Mouse (Mus musculus): ENCODE measurements around the gene Aph1c. TPM values are rescaled to one million over a fixed set of nuclear protein-coding genes. Genes with fewer than 3 reads are reported as not detected.
"Not testable (repeated sequence)": the region's sequence is repeated elsewhere in the genome, so short reads cannot be mapped to it uniquely, and the experiment has no call there.

Gene Aph1c
- polyA plus RNA-seq, 1 experiment from 2014 or later, result 5.3 TPM

DNA sequence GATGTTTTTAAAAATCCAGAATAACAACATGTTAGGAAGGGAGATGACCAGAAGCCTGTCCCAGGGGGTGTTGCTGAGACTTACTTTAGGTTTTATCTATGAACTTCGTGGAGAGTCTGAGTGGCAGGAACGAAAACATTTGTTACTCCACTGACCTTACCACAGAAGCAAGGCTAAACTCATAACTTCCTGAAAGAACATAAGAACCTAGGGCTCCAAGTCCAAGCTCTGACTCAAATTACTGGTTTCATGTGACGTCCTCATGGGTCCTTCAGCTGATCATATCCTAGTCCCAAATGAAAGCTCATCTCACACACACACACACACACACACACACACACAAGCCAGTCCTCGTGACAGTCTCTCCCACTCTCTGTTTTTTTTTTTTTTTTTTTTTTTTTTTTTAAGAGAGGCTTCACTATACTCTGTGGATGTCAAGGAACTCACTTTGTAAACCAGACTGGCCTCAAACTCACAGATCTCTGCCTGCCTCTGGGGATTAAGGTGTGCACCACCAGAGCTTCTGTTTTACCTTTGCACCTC, 2.1 kb downstream of the Aph1c start:
- Histone ChIP-seq H3K9me3 (no peaks in the 10 kb centered on the region), H3K36me3 (no peaks in the 10 kb centered on the region), H3K27me3 (no peaks in the 10 kb centered on the region), H3K4me3 (no peak overlapping the region), H3K4me2 (no peak overlapping the region), H3K4me1 (peaks cover 18% of the 10 kb centered on the region), H3K27ac (no peak overlapping the region), H3K9ac (no peak overlapping the region)
- WGBS, result 50% methylated on average over 4 of the region's 4 CpGs
- ATAC-seq (ENCODE audit: borderline replicate concordance, extremely low read depth, low FRiP score, low TSS enrichment), result no peak

DNA sequence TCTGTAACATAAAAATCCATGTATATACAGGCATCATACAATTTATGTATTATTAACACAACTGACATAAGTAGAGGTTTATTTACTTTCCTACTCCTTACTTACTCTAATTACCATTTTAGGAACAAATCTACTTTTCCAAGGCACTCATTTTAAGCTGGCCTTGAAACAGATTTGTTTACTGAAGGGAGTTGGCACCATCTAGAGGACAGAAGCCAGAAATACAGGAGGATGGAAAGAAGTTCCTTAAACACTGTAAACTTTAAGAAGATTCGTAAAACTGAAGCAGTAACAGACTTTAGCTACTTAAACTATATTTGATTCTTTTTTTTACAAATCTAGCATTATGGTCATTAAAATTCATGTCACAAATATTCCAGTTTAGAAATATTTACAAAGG, 8.5 kb downstream of the Aph1c start:
- Histone ChIP-seq H3K4me2 (no peak overlapping the region), H3K4me1 (no peaks in the 10 kb centered on the region), H3K4me3 (no peak overlapping the region), H3K27me3 (no peaks in the 10 kb centered on the region), H3K9me3 (no peaks in the 10 kb centered on the region), H3K27ac (no peak overlapping the region), H3K36me3 (no peaks in the 10 kb centered on the region), H3K9ac (no peak overlapping the region)
- WGBS, result 33% methylated on average over 1 of the region's 1 CpGs
- ATAC-seq (ENCODE audit: borderline replicate concordance, extremely low read depth, low FRiP score, low TSS enrichment), result no peak

DNA sequence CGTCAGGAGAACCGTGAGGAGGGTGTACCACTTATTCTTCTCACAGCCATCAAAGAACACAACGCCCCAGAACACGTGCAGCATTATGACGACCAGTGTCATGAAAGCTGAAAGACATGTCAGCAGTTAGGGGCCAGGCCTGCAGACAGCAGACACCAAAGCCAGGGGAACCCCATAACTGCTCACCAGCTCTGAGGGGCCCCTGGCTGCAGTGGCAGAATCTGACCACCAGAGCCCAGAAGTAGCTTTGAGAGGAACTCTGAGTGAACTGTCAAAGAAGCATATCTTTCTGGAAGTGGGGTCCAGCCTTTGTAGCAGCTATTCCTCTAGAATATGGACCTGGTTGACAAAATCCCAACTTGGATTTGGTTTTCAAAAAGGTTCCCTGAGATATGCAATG, 12.3 kb downstream of the Aph1c start:
- not testable (repeated sequence) for H3K4me1 ChIP-seq; ATAC-seq (ENCODE audit: borderline replicate concordance, extremely low read depth, low FRiP score, low TSS enrichment); H3K9me3 ChIP-seq; H3K27ac ChIP-seq; H3K9ac ChIP-seq; H3K4me2 ChIP-seq; H3K27me3 ChIP-seq; H3K4me3 ChIP-seq; H3K36me3 ChIP-seq
- WGBS, result no CpG with 5 or more reads among the region's 5 CpGs

DNA sequence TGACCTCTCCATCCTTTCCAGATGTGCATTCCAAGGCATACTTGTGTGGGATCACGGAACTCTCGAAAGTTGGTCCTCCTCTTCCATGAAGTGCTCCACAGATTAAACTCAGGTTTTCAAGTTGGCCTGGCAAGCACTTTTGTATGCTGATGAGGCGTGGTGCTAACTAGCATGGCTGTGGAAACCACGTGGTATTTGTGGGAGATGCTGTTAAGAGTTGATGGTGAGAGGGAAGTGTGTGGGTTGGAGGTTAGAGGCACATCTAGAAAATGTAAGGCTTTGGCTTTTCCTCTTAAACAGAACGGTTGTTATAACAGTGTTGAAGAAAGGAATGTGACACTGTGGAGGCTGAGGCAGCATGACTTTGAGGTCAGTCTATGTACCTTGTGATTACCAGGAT, 13.5 kb downstream of the Aph1c start:
- Histone ChIP-seq H3K9me3 (no peaks in the 10 kb centered on the region), H3K27ac (no peak overlapping the region), H3K9ac (no peak overlapping the region), H3K4me3 (no peak overlapping the region), H3K4me1 (no peaks in the 10 kb centered on the region), H3K27me3 (no peaks in the 10 kb centered on the region), H3K36me3 (no peaks in the 10 kb centered on the region), H3K4me2 (no peak overlapping the region)
- WGBS, result 57% methylated on average over 5 of the region's 5 CpGs
- ATAC-seq (ENCODE audit: borderline replicate concordance, extremely low read depth, low FRiP score, low TSS enrichment), result no peak

GRCm38 (mm10) chr9:66813392-66813791, 21.1 kb downstream of the Aph1c start:
- Histone ChIP-seq H3K4me2 (no peak overlapping the region), H3K27me3 (no peaks in the 10 kb centered on the region), H3K27ac (no peak overlapping the region), H3K4me1 (no peaks in the 10 kb centered on the region), H3K36me3 (no peaks in the 10 kb centered on the region), H3K9me3 (no peaks in the 10 kb centered on the region), H3K9ac (no peak overlapping the region), H3K4me3 (no peak overlapping the region)
- no peak for ATAC-seq (ENCODE audit: borderline replicate concordance, extremely low read depth, low FRiP score, low TSS enrichment)
- 40% methylated on average over 2 of the region's 2 CpGs for WGBS

GRCm38 (mm10) chr9:66805951-66806350, 28.6 kb downstream of the Aph1c start:
- peak overlapping the region; percentile 59 for H3K4me2 ChIP-seq
- H3K36me3 ChIP-seq; ATAC-seq (ENCODE audit: borderline replicate concordance, extremely low read depth, low FRiP score, low TSS enrichment); H3K4me1 ChIP-seq; H3K9ac ChIP-seq; H3K9me3 ChIP-seq; H3K27ac ChIP-seq: not testable (repeated sequence)
- peaks cover 32% of the 10 kb centered on the region for H3K27me3 ChIP-seq
- 3% methylated on average over 30 of the region's 37 CpGs for WGBS
- peak overlapping the region; percentile 32 for H3K4me3 ChIP-seq

GRCm38 (mm10) chr9:66801947-66802346, 32.6 kb downstream of the Aph1c start:
- Histone ChIP-seq H3K9me3 (no peaks in the 10 kb centered on the region), H3K27me3 (peaks cover 25% of the 10 kb centered on the region), H3K9ac (no peak overlapping the region), H3K27ac (no peak overlapping the region), H3K36me3 (no peaks in the 10 kb centered on the region), H3K4me1 (0 out of 2 replicates have a peak, but pooled peaks cover 8% of the 10 kb centered on the region), H3K4me2 (no peak overlapping the region), H3K4me3 (no peak overlapping the region)
- ATAC-seq (ENCODE audit: borderline replicate concordance, extremely low read depth, low FRiP score, low TSS enrichment), result no peak
- 42% methylated on average over 12 of the region's 12 CpGs for WGBS

DNA sequence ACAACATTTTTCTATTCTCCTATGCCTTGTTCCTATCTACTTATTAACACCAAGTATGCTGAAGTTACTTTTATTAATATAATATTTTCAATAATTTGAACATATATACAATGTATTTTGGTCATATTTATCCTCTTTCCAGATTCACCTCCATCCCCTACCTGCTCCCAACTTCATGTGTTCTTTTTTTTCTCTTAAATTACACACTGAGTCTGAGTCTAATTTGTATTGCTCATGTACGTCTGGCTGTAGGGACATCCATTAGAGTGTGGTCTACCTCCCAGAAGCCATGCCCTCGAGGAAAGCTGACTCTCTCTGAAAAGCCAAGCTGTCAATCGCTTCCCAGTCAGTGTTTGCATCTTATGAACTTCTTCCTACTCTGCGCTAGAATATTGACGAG, 37.8 kb downstream of the Aph1c start, which contains the start of gene Gm10647:
Gene Gm10647, plus strand, starts transcription at position 301 of the 400 bp plus-strand sequence.
- peak within 1 kb of the TSS; percentile 93 for H3K4me2 ChIP-seq
- peak within 1 kb of the TSS; percentile 96 for H3K27ac ChIP-seq
- no peaks in the 10 kb centered on the region; the same call in 1 of the 2 replicates for H3K27me3 ChIP-seq
- peak within 1 kb of the TSS; percentile 62 for H3K4me3 ChIP-seq
- peak within 1 kb of the TSS; percentile 44; the same call in 1 of the 2 replicates for H3K9ac ChIP-seq
- WGBS, result 75% methylated on average over 5 of the region's 5 CpGs
- ATAC-seq (ENCODE audit: borderline replicate concordance, extremely low read depth, low FRiP score, low TSS enrichment), result no peak
- peaks cover 13% of the 10 kb centered on the region; the same call in 1 of the 2 replicates for H3K4me1 ChIP-seq
- H3K9me3 ChIP-seq, result no peaks in the 10 kb centered on the region
- no peaks in the 10 kb centered on the region for H3K36me3 ChIP-seq

DNA sequence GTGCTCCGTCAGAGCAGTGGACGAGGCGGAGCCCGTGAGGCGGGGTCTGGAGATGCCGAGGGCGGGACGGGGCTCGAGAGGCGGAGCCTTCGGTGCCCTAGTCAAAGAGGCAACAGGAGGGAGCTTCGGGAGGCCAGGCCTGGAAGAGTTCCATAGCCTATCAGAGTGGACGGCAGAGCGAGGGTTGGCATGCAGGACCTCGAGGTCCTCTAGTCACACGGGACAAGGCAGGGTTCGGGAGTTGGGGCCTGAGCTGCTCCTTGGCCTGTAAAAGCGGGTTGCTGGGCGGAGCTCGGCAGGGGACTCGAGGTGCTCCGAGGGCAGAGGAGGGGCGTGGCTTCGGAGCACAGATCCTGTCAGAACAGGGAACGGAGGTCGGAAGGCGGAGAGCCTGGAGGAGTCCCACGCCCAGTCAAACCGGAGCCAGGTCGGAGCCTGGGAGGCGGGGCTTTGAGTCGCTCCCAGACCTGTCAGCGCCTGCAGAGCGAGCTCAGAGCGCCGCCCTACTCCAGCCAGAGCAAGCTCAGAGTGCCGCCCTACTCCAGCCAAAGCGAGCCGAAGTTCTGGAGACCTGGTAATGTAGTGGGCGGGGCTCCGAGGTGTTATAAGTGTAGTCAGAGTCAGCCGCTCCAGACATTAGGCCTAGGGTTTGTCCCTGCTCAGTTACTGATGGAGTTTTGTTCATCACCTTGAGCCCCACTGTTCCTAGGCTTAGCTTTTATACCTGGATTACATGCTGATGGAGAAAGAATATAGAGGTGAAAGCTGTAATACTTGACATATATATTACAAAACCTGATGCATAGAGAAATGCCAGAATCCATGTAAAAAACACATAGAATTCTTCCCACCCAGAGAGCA, 38.8 kb downstream of the Aph1c start, which contains the start of gene Aph1b:
Gene Aph1b, minus strand, starts transcription at position 27 of the 861 bp plus-strand sequence.
- Histone ChIP-seq H3K9ac (peak within 1 kb of the TSS; percentile 60), H3K36me3 (no peaks in the 10 kb centered on the region), H3K4me2 (peak within 1 kb of the TSS; percentile 93), H3K9me3 (no peaks in the 10 kb centered on the region), H3K27me3 (no peaks in the 10 kb centered on the region), H3K4me3 (peak within 1 kb of the TSS; percentile 62), H3K27ac (peak within 1 kb of the TSS; percentile 96), H3K4me1 (peaks cover 13% of the 10 kb centered on the region; the same call in 1 of the 2 replicates)
- WGBS, result under 1% methylated on average over 42 of the region's 42 CpGs
- peak; percentile 99 for ATAC-seq (ENCODE audit: borderline replicate concordance, extremely low read depth, low FRiP score, low TSS enrichment)

GRCm38 (mm10) chr9:66794629-66795463, 39.7 kb downstream of the Aph1c start:
- Histone ChIP-seq H3K27ac (peak overlapping the region; percentile 96), H3K27me3 (no peaks in the 10 kb centered on the region), H3K9ac (peak overlapping the region; percentile 60), H3K9me3 (no peaks in the 10 kb centered on the region), H3K36me3 (no peaks in the 10 kb centered on the region), H3K4me1 (peaks cover 13% of the 10 kb centered on the region; the same call in 1 of the 2 replicates), H3K4me3 (peak overlapping the region; percentile 62), H3K4me2 (peak overlapping the region; percentile 93)
- WGBS, result 2% methylated on average over 43 of the region's 43 CpGs
- peak; percentile 47 for ATAC-seq (ENCODE audit: borderline replicate concordance, extremely low read depth, low FRiP score, low TSS enrichment)

- Histone ChIP-seq H3K9me3 (no peaks in the 10 kb centered on the region), H3K4me1 (no peaks in the 10 kb centered on the region), H3K9ac (no peak overlapping the region), H3K4me3 (no peak overlapping the region), H3K4me2 (no peak overlapping the region), H3K27me3 (no peaks in the 10 kb centered on the region), H3K36me3 (no peaks in the 10 kb centered on the region), H3K27ac (no peak overlapping the region)
- WGBS, result 3% methylated on average over 2 of the region's 2 CpGs
- ATAC-seq (ENCODE audit: borderline replicate concordance, extremely low read depth, low FRiP score, low TSS enrichment), result no peak
Observed at GRCm38 (mm10) chr9:66787821-66788220, 46.7 kb downstream of the Aph1c start.

Data from lung, embryonic 15.5 days (tissue).